Mouse (Mus musculus): Measurements from ENCODE around the gene Klhdc2.

The Klhdc2 gene

GRCm38 (mm10) chr12:69296511-69297410, at the start of gene Klhdc2:
Gene Klhdc2, plus strand, starts transcription at chr12:69296681.
- DNase-seq (ENCODE audit: inconsistent age in 2 of 2, low spot score in 1 of 2), result peak; percentile 91 to 96

GRCm38 (mm10) chr12:69249766-69250165, 46.7 kb upstream of the Klhdc2 start:
- DNase-seq (ENCODE audit: inconsistent age in 2 of 2, low spot score in 1 of 2), result no peak

- DNase-seq (ENCODE audit: inconsistent age in 2 of 2, low spot score in 1 of 2), result no peak
These were observed 45.7 kb upstream of the Klhdc2 start for GRCm38 (mm10) chr12:69250756-69251155.

DNA sequence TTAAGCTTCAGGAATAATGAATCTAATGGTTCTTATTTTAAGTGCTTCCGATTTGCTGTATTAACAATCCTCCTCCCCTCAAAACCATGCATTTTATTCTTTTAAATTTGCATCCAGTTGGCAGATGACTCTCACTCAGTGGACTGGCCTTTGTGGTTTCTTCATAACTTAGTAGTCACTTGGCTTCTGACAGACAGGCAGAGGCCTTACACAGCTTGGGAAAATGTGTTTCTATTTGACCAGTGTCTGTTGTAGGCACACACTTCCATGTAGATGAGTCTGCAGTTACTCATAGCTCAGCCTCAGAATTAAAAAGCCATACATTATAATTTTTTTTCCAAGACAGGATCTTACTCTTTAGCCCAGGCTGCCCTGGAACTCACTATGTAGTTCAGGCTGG, 42.7 kb upstream of the Klhdc2 start:
- DNase-seq (ENCODE audit: inconsistent age in 2 of 2, low spot score in 1 of 2), result no peak

DNA sequence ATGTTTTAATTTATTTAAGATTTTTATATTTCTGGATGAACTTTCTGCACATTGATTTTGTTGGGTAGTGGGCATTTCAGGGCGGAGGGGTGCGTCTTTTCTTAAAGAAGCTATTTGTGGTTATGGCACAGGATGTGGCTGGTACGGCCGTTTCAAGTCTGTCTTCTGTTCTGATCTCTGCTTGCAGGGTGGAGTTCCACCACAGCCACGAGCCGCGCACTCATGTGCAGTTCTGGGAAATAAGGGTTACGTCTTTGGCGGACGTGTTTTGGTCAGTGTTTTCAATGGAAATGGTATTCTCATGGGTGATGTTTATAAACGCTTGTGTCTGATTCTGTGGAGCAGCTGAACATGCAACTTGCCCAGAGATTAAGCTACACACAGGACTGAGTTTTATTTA, 38.6 kb upstream of the Klhdc2 start:
- DNase-seq (ENCODE audit: inconsistent age in 2 of 2, low spot score in 1 of 2), result no peak

GRCm38 (mm10) chr12:69262251-69262650, 34.2 kb upstream of the Klhdc2 start:
- DNase-seq (ENCODE audit: inconsistent age in 2 of 2, low spot score in 1 of 2), result no peak

- peak in 1 of 2 experiments; percentile 40 for DNase-seq (ENCODE audit: inconsistent age in 2 of 2, low spot score in 1 of 2)
These were observed 31.4 kb upstream of the Klhdc2 start for GRCm38 (mm10) chr12:69265031-69265430.

- DNase-seq (ENCODE audit: inconsistent age in 2 of 2, low spot score in 1 of 2), result no peak
These were observed 28.4 kb upstream of the Klhdc2 start for GRCm38 (mm10) chr12:69267956-69268632.

DNA sequence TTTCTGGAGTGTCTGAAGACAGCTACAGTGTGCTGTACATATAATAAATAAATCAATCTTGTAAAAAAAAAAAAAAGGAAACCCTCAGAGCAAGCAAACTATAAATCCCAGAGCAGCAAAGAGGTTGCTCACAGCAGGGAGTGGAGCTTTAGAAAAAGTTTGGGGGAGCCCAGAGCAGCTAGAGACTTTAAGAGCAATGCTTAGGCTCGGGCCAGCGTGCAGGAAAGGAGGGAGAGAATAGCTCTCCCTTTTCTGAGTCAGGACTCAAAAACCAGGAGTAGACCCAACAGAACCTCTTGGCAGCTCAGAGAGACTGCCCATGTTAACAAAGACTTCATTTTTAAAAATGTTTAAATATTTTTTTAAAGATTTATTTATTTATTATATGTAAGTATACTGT, 27.5 kb upstream of the Klhdc2 start:
- DNase-seq (ENCODE audit: inconsistent age in 2 of 2, low spot score in 1 of 2), result no peak

- no peak for DNase-seq (ENCODE audit: inconsistent age in 2 of 2, low spot score in 1 of 2)
These were observed 16.5 kb upstream of the Klhdc2 start for GRCm38 (mm10) chr12:69279931-69280469.

DNA sequence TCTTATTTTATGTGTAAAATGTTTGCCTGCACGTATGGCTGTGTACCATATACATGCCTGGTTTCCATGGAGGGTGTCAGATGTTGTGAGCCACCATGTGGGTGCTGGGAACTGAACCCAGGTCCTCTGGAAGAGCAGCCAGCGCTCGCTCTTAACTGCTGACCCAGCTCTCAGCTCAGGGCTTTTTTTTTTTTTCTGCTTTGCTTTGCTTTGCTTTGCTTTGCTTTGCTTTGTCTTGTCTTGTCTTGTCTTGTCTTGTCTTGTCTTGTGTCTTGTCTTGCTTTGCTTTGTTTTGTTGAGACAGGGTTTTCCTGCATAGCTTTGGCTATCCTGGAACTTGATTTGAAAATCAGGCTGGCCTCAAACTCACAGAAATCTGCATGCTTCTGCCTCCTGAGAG, 15.6 kb upstream of the Klhdc2 start:
- no peak for DNase-seq (ENCODE audit: inconsistent age in 2 of 2, low spot score in 1 of 2)

DNA sequence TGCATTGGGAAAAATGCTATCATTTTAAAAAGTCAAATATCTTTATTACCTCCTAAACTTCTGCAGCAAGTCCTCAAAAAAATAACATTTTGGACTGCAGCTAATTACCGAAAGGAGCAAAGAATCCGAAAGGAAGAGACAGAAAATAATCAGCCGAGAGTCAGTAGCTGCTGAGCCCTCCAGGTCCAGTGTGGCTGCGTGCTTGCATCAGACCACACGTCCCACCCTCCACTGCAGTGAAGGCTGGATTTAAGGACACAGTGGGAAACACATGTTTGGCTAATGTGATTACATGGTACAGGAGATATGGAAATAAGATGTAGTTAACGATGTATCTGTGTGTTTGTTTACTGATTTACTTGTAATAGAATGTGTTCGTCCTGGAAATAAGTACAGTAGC, 13.3 kb upstream of the Klhdc2 start:
- no peak for DNase-seq (ENCODE audit: inconsistent age in 2 of 2, low spot score in 1 of 2)

DNA sequence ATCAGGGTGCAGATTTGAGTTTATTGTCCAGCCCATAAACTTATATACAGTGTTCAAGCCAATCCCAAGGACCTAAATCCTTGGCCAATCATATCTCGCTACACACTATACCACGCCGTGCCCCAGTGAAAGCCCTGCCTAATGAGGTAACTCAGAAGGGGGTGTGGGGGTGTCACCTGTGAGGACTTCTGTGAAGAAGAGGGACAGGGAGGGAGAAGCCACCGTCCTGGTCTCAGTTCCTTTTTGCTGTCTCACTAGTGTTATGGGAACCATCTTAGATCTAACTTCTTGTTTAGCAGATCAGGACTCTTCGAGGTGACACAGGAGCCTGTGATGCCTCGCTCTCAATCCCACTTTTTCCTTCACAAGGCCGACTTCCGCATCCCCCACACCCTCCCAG, 8.9 kb upstream of the Klhdc2 start:
- no peak for DNase-seq (ENCODE audit: inconsistent age in 2 of 2, low spot score in 1 of 2)

DNA sequence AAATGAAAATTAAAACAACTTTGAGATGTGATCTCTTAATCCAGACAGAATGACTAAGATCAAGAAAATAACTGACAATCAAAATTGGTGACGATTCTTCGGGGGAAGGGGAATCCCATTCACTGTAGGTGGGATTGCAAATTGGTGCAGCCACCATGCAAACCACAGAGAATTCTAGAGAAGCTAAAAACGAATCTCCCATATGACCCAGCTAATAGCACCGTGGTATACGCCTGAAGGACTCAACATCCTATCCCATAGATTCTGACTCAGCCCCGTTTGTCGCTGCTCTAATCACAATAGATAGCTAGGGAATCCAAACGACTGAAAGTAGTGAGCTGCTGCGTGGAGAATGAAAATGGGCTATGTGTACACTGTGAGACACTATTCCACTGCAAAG, 7.8 kb upstream of the Klhdc2 start:
- DNase-seq (ENCODE audit: inconsistent age in 2 of 2, low spot score in 1 of 2), result no peak

- DNase-seq (ENCODE audit: inconsistent age in 2 of 2, low spot score in 1 of 2), result no peak
These were observed 4.1 kb upstream of the Klhdc2 start for GRCm38 (mm10) chr12:69292401-69292800.

DNA sequence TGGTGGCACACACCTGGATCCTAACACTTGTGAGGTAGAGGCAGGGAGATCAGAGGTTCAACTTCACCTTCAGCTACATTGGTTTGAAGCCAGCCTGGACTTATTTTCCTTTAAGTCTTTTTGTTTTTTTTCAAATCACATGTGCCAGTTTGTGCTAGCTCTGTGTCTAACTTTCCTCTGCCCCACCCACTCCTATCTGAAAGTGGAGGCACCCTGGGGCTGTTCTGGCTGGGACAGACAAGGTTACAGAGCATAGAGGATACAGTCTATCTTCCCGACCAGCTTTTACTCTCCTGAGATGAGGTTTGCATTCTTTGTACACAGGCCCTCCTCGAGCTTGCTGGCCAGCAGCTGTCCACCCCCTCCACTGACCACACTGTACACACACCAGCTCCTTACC, 2.7 kb upstream of the Klhdc2 start:
- no peak for DNase-seq (ENCODE audit: inconsistent age in 2 of 2, low spot score in 1 of 2)

DNA sequence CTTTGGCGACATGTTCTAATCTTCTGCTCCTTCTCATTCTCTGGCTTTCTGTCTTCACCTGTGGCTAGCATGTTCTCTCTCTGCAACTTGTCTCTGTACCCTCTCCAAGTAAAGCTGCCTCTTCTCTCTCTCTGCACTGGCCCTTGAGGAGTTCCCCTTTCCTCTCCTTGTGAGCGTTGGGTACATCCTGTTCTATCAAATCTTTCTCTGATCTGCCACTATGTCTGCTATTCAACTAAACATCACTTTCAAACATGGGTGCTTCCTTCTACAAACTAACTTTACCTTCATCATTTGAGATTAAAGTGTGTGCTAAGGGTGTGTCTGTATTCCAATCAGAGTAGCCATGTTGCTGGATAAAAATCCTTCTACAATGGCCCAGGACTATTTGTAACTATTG, 1.5 kb upstream of the Klhdc2 start:
- DNase-seq (ENCODE audit: inconsistent age in 2 of 2, low spot score in 1 of 2), result no peak

DNA sequence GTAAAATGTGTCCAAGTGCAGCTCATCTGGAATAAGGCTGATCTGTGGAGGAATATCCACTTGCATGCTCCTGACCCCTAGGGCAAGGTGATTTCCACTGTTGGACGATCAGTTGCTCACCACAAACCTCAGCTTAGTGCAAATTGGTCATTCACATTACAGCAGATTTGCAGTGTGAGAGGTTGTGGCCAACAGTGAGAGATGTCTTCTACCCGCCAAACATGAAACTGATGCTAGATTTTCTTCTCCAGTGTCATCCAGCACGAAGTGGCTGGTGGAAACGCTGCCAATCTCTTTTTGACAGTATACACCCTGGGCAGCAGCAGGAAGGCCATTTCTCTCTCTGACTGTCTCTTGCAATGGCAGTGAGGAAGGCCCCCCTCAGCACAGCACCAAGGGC, 830 bp upstream of the Klhdc2 start:
- peak in 1 of 2 experiments; percentile 48 for DNase-seq (ENCODE audit: inconsistent age in 2 of 2, low spot score in 1 of 2)

DNA sequence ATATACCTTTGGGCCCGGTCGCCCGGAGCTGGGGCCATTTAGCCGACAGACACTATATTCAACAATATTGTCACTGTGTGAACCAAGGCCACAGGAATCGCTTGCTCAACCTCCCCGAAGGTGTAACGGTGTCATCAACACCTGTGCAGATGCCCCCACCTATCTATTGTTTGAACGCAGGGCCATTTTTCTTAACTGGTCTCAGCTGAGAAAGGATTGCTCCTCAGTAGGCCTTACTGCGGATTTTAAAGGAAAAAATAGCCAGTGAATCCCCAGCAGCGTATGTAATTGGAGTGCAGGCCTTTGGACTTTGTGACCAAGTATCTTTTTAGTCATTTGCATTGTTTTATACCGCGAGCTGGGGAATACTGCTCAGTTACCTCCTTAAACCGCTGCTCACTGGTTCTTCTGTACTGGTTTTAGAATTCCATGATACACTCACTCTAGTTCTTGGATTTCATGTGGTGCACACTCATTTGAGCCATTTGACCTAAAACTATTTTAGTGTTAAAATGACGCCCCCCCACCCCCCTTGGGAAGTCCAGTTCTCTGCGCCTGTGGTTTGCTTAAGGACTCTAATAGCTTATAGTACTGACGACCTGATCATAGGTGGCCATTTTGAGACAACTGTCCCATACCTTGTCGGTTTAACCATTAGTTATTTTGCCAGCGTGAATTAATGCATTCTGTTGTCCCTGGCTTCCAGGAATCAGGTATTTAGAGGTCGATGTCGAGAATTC, 1.1 kb downstream of the Klhdc2 start:
- no peak for DNase-seq (ENCODE audit: inconsistent age in 2 of 2, low spot score in 1 of 2)

- peak in 1 of 2 experiments; percentile 46 for DNase-seq (ENCODE audit: inconsistent age in 2 of 2, low spot score in 1 of 2)
These were observed 1.8 kb downstream of the Klhdc2 start for GRCm38 (mm10) chr12:69298281-69298680.

GRCm38 (mm10) chr12:69299231-69299630, 2.8 kb downstream of the Klhdc2 start:
- peak; percentile 63 to 85 for DNase-seq (ENCODE audit: inconsistent age in 2 of 2, low spot score in 1 of 2)
